Mouse (Mus musculus): ENCODE results near the gene Peli2.

Gene Peli2

DNA sequence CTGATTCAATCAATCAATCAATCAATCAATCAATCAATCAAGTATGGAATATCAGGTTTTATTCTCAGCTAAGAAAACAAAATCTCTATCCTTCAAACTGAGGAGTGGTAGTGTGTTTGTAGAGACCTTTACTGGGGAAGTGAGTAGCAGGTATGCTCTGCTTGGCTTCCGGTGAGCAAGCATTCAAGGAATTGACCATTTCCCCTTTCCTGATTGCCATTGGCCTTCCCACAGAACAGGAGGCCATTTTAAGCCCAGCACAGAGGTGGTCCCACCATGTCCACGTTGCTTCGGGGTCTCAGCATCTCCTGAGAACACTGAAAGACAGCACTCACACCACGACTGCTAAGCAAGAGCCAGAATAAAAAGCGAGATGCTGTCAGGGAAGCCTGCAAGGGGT lies 174.8 kb downstream of the Peli2 start:
- no peak for DNase-seq

DNA sequence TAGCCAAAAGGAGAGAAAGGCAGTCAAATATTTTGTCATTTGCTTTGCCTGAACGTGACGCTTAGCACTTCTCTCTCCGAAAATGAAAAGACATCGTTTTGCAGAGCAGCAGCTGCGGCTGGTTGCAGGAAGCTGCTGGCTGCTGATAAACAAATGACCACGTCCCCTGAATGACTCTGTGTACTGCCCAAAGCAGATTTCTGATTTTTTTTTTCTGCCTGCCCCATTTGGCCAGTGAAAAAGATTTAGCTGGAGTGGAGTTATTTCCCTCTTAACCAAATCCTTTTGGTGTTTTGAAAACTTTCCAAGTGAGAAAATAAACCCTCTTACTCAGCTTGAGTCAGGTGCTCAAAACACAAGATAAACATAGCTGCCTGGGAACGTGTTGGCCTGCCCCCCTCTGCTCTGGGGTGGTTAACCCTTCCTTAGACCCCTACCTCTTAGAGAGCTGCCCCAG lies 175.2 kb downstream of the Peli2 start:
- no peak for DNase-seq

DNA sequence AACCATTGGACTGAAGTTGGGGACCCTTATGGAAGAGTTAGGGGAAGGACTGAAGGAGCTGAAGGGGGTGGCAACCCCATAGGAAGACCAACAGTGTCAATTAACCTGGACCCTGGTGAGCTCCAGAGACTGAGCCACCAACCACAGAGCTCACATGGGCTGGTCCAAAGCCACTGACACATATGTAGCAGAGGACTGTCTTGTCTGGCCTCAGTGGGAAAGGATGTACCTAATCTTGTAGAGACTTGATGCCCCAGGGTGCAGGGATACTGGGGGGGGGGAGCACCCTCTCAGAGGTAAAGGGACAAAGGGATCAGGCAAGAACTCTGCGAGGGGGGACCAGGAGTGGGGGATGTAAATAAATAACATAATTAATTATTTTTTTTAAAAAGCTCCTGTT lies 176.2 kb downstream of the Peli2 start:
- no peak for DNase-seq

DNA sequence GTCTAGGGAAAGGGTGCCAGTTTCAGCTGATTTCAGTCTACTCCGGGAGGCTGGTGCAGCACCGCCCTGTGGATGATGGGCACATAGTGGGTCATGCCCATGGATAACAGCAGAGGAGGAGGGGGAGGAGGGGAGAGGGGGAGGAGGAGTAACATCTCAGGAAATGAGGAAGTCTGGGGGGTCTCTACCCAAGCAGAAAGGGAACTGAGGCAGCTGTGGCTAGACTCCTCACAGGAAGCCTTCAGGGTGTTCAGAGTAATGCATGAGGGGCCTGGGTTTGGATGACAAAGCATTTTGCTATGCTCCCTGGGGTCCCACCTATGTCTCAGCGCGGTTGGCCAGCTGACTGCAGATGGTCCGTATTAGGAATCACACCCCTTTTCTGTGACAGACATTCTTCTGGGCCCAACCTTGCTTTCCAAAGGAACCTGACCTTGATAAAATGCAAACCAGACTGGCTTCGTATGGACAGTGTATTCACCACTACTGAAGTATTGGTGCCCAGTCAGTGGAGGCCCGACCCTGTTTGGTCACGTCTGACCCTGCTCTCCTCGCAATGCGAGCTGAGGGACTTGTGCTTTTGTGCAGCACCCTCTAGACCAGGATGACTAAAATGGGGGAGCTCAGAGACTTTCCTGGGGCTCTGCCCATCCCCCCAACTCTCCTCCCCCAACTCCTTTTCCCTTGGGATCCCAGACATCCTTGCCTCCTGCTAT lies 182.0 kb downstream of the Peli2 start:
- peak; percentile 10 for DNase-seq

DNA sequence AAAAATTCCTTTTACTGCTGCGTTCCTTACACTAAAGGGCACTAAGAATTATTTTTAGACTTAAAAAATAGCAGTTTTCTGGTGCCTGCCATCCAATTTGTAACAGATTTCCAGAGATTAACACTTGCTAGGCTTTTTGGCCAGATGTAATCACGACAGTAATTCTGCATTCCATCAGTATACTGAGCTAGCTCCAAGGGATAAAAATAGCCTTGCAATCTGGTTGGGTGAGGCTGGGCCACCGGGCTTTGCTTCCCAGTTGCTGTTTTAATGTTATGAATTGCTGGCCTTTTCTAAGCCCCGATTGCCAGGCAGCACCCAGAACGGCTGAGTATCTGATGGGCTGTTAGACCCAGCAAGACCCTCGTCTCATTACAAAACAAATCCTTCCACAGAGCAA lies 182.6 kb downstream of the Peli2 start:
- DNase-seq, result peak; percentile 28

DNA sequence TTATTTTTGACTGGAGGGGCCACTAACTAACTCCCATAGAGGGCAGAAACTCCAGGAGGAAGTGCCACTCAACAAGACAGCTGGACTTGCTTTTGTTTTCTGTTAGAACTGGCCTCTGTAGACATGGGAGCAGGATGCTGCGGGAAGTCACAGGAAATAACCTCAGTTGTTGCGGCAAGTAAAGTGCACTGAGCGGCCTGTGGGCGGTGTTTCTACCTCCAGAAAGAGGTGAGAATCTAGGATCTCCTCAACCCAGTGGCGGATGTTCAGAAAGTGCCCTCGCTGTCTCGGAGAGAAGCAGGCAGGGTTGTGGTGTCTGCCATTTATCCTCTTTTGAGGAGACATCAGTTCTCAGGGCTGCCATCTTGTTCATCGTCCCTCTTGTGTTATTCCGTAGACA lies 183.2 kb downstream of the Peli2 start:
- DNase-seq, result no peak

DNA sequence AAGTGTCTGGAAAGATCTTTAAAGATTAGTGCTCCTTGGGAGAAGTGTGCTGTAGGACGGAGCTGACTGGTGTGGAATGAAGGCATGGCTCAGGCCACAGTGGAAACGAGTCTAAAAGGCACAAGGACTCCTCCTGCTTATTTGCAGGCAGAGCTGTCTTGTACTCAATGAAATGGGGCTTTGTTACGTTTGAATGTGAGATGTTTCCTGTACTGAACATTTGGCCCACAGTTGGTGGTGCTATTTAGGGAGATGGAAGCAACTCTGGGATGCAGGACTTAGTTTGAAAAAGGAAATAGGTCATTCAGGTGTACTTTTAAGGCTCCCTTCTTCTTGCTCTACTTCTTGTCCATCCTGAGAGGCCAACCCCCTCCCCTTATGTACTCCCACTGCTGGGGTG lies 192.6 kb downstream of the Peli2 start:
- DNase-seq, result no peak

DNA sequence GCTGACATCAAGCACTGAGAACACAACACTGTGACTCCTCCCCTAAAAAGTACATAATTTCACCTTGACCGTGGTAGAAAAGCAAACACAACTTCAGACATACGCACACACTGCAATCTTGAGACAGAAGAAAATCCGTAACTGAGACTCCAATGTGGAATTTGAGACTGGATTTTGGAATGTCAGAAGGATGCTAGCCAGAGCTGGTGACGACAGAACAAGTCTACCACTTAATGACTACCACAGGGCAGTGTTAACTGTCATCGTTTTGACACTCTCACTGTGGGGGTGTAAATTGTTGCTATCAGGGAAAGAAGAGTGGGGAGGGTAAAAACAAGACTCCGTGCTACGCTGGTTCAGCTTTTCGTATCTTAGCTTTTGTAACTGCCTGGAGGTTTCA lies 195.8 kb downstream of the Peli2 start:
- DNase-seq, result no peak

DNA sequence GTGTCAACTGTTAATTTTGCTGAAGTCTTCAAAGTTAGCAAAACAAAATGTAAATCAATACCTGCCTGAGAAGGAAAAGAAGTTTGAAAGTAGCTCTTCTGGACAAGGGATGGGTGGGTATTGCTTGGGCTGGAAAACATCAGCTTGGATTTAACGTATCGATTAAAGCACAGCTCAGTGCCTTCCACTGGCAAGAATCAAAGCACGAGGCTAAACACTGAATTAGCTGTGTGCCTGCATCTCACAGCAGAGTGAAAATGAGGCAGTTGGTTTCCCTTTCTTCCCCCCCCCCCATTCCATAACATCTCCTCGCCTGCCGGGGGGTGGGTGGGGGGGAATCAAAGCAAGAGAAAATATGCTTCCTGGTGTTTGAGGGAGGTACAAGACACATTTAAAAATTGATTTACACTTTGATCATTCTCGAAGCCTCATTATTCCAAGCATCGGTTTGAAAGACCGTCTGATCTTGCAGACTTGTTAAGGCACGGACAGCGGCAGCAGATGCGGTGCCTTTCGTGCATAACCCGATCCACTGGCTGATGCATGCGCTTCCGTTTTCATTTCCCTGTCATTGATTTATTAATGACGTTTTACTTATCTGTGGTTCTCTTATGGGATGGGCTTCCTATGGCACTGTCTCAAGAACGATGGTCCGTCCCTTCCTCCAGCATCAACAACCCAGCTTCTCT lies 203.3 kb downstream of the Peli2 start:
- no peak for DNase-seq

DNA sequence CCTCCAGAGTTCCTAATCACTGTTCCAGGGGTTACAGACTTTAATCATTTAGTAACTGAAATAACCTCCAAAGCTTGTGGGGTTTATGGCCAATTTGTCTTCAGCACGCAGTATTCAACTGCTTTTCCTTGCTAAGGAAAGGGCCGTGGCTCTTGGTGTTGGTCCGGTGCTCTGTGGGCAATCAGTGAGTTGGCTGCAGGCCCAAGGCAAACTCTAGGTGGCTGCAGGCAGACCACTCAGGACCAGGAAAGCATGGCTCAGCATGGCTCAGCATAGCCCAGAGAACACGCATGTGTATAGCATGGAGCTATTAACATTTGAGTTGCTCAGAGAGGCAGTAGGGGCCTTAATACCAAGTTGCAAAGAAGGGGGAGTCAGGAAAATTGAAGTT lies 203.8 kb downstream of the Peli2 start:
- DNase-seq, result no peak

DNA sequence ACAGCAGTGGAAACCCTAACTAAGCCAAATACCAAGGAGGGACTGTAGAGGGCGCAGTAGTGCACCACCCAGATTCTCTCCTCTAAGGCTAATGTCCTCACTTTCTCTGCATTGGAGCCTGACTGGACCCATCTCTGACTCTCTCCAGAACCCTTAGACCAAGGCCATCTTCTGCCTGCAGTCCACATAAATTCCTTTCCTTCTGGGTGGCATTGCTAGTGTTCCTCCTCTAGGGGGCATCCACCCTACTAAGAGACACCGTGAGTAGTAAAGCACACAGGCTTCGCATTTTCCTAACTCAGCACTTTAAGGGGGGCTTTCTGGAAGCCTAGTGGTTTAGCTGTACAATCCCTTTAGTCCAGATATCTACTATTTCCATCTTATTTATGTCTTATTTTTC lies 207.1 kb downstream of the Peli2 start:
- no peak for DNase-seq

DNA sequence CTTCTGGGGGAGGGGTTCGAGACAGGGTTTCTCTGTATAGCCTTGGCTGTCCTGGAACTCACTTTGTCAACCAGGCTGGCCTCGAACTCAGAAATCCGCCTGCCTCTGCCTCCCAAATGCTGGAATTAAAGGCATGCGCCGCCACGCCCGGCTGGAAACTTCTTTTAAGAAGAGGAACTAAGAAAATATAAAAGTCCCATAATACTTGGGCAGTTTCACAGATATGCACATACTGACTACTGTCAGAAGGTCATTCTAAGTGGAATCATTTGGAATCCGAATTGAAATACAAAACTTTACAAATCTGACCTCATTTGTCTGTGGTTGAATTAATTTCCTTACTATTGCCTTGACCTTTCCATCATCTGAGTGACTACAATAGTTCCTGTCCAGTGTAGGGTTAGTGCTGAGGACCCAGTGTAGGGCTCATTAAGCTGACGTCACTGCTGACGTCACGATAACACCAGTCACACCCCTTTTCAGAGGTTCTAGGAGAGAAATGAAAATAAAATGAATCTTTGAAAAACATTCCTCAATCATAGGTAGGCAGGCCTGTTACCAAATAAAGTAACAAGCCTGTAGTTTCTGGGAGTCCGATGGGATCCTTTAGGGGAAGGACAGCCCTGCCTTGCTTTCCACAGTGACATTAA lies 209.2 kb downstream of the Peli2 start:
- no peak for DNase-seq
